Mouse (Mus musculus) ES-E14 (cell line): ENCODE measurements at regions not wholly inside any gene's neighbourhood (a gene's known extent, or its start where the extent isn't known, plus 50 kb on each side); places are given as distances from the start of the nearest gene placed in this dataset.

Source experiments
- DNase-seq: peaks from one replicate; pipeline ENCODE4 v3.0.0-alpha.2; 2013; ENCODE audit warnings: low read depth, low spot score
- H3K27ac ChIP-seq: 2 replicates; pipeline ENCODE4 v1.5.1; 2012; ENCODE audit warnings: low read depth, mild to moderate bottlenecking, low read length, moderate library complexity, mixed read lengths; ENCODE audit not compliant: poor library complexity, insufficient read depth, severe bottlenecking
- H3K36me3 ChIP-seq: 2 replicates; pipeline ENCODE4 v1.6.1; 2012; ENCODE audit warnings: mild to moderate bottlenecking, low read length, moderate library complexity, mixed read lengths; ENCODE audit not compliant: control insufficient read depth, poor library complexity, insufficient read depth, severe bottlenecking
- H3K4me1 ChIP-seq, 2 experiments: fragments of 150-350 bp in 1 of 2; sonication (generic) in 1 of 2; 2 replicates each; pipeline ENCODE4 v1.6.1; 2012; ENCODE audit warnings: low read length in 2 of 2, mild to moderate bottlenecking in 1 of 2, mixed read lengths in 1 of 2; ENCODE audit not compliant: control insufficient read depth in 2 of 2, insufficient read depth in 2 of 2, poor library complexity in 1 of 2
- H3K4me3 ChIP-seq, 2 experiments: fragments of 150-350 bp in 1 of 2; sonication (generic) in 1 of 2; 2 replicates each; pipeline ENCODE4 v1.5.1; 2012; ENCODE audit warnings: low read length in 2 of 2, low read depth in 1 of 2, mild to moderate bottlenecking in 1 of 2, mixed read lengths in 1 of 2; ENCODE audit not compliant: insufficient read depth in 1 of 2, poor library complexity in 1 of 2, severe bottlenecking in 1 of 2
- H3K9ac ChIP-seq: 2 replicates; pipeline ENCODE4 v1.6.1; 2012; ENCODE audit warnings: low read depth, mild to moderate bottlenecking, low read length, mixed read lengths; ENCODE audit not compliant: poor library complexity, insufficient read depth, severe bottlenecking
- H3K9me3 ChIP-seq: fragments of 150-350 bp; sonication (generic); 2 replicates; pipeline ENCODE4 v1.6.1; 2012; ENCODE audit warnings: low read depth, mild to moderate bottlenecking, low read length; ENCODE audit not compliant: control insufficient read depth, insufficient read depth
- CHD2 ChIP-seq: IDR thresholded peaks from 2 replicates; pipeline ENCODE4 v1.6.1; 2014; ENCODE audit warnings: mild to moderate bottlenecking, low read depth, low read length, inconsistent platforms
- HCFC1 ChIP-seq: IDR thresholded peaks from 2 replicates; pipeline ENCODE4 v1.6.1; 2012; ENCODE audit warnings: low read length, inconsistent platforms, borderline replicate concordance; ENCODE audit not compliant: insufficient read depth
- MAFK ChIP-seq: IDR thresholded peaks from 2 replicates; pipeline ENCODE4 v1.6.1; 2014; ENCODE audit warnings: mild to moderate bottlenecking, low read depth, low read length, inconsistent platforms; ENCODE audit not compliant: insufficient read depth
- ZC3H11A ChIP-seq: IDR thresholded peaks from 2 replicates; pipeline ENCODE4 v1.6.1; 2012; ENCODE audit warnings: low read depth, mild to moderate bottlenecking, inconsistent platforms, low read length, borderline replicate concordance
- ZNF384 ChIP-seq: IDR thresholded peaks from 2 replicates; pipeline ENCODE4 v1.6.1; 2012; ENCODE audit warnings: low read depth, low read length, inconsistent platforms
- in situ Hi-C, 2 experiments: fragments of 600-800 bp; cut with MboI; formaldehyde crosslinking; loops; one replicate each; pipeline ENCODE4 v1.15.1; 2025; ENCODE audit warnings: low sequenced_read_pairs in 2 of 2, inconsistent platforms in 1 of 2; ENCODE audit not compliant: unreplicated experiment in 2 of 2

- H3K9me3 ChIP-seq, result no peaks in the 10 kb centered on the region
- no peak overlapping the region for H3K4me3 ChIP-seq
- H3K4me1 ChIP-seq, result peaks cover 0 to 1% of the 10 kb centered on the region in 2 experiments; a peak in 1 of 4 replicates
- in situ Hi-C loops, result no loop called here
- no peak overlapping the region for H3K9ac ChIP-seq
- TF ChIP-seq HCFC1 (no peak), ZNF384 (no peak), ZC3H11A (no peak), CHD2 (no peak), MAFK (no peak)
- no peak overlapping the region for H3K27ac ChIP-seq
- H3K36me3 ChIP-seq, result no peaks in the 10 kb centered on the region
- no peak for DNase-seq
Observed at GRCm38 (mm10) chr15:25550269-25551054, 71.9 kb upstream of the Myo10 start.

GRCm38 (mm10) chr15:25554945-25555344 is 67.4 kb upstream of the Myo10 start:
- TF ChIP-seq MAFK (no peak), CHD2 (no peak), ZC3H11A (no peak), HCFC1 (no peak), ZNF384 (no peak)
- no peak overlapping the region for H3K27ac ChIP-seq
- H3K4me1 ChIP-seq, result peaks cover 5 to 6% of the 10 kb centered on the region in 2 experiments; a peak in 2 of 4 replicates
- no peak overlapping the region for H3K4me3 ChIP-seq
- no peaks in the 10 kb centered on the region for H3K9me3 ChIP-seq
- no peak for DNase-seq
- no peaks in the 10 kb centered on the region for H3K36me3 ChIP-seq
- in situ Hi-C loops, result no loop called here
- H3K9ac ChIP-seq, result no peak overlapping the region

GRCm38 (mm10) chr15:25555852-25556251 is 66.5 kb upstream of the Myo10 start:
- in situ Hi-C loops, result no loop called here
- no peaks in the 10 kb centered on the region for H3K36me3 ChIP-seq
- no peak for TF ChIP-seq HCFC1
- no peak for TF ChIP-seq MAFK
- no peak for TF ChIP-seq CHD2
- TF ChIP-seq ZNF384, result no peak
- no peak for TF ChIP-seq ZC3H11A

GRCm38 (mm10) chr15:25557566-25557965 is 64.8 kb upstream of the Myo10 start:
- no peak for DNase-seq
- no peak for TF ChIP-seq MAFK
- no peak for TF ChIP-seq ZC3H11A
- TF ChIP-seq CHD2, result no peak
- TF ChIP-seq HCFC1, result no peak
- no peak for TF ChIP-seq ZNF384
- Histone ChIP-seq H3K36me3 (no peaks in the 10 kb centered on the region), H3K9ac (no peak overlapping the region), H3K4me3 (no peak overlapping the region), H3K27ac (no peak overlapping the region), H3K9me3 (no peaks in the 10 kb centered on the region), H3K4me1 (peaks cover 5 to 6% of the 10 kb centered on the region in 2 experiments; a peak in 2 of 4 replicates)
- in situ Hi-C loops, result no loop called here

More at GRCm38 (mm10) chr15:25555852-25556251, 66.5 kb upstream of the Myo10 start:
- DNase-seq, result peak; percentile 34
- Histone ChIP-seq H3K9ac (no peak overlapping the region), H3K4me3 (no peak overlapping the region), H3K9me3 (no peaks in the 10 kb centered on the region), H3K27ac (no peak overlapping the region), H3K4me1 (peaks cover 5 to 6% of the 10 kb centered on the region in 2 experiments; a peak in 2 of 4 replicates)
